ENCODE assay signal across 13 mouse cellular contexts in genomic region chr4:148604141-148604540, GRCm38 (mm10). TPM values are rescaled to one million over a fixed set of nuclear protein-coding genes. Genes with fewer than 3 reads are reported as not detected.
DNase-seq lines count a peak whose midpoint lies in the region; ATAC-seq lines count a peak whose summit lies in the region.
"Had no signal": no experiment of that assay in that cellular context is flagged by ENCODE, and none has a peak within 500 bp of the region (broad histone marks: within the 10 kb centered on the region; RNA-seq: fewer than 3 reads in every experiment).

No protein-coding gene starts in this region.

- no peak overlapping the region for H3K9ac ChIP-seq in liver, embryonic 15.5 days
- no peak overlapping the region for H3K9ac ChIP-seq in liver, embryonic 11.5 days (ENCODE audit: low read depth, low read length)
- no peak overlapping the region for H3K9ac ChIP-seq in stomach, embryonic 16.5 days (ENCODE audit: low read length)
- H3K9ac ChIP-seq: forebrain, embryonic 12.5 days; liver, embryonic 14.5 days had no signal

- 58% methylated on average over 7 of the region's 7 CpGs for WGBS in liver, embryonic 15.5 days (ENCODE audit: insufficient replicate concordance)
- 75% methylated on average over 7 of the region's 7 CpGs for WGBS in liver, embryonic 11.5 days
- WGBS in stomach, embryonic 16.5 days, result 69% methylated on average over 7 of the region's 7 CpGs

- H3K4me3 ChIP-seq in liver, embryonic 15.5 days (replicated peaks), result no peak overlapping the region
- H3K4me3 ChIP-seq in liver, embryonic 11.5 days (ENCODE audit: low read depth, low read length), result no peak overlapping the region
- H3K4me3 ChIP-seq in stomach, embryonic 16.5 days (replicated peaks; ENCODE audit: low read length), result no peak overlapping the region
- H3K4me3 ChIP-seq: forebrain, embryonic 12.5 days; megakaryocyte, embryonic 14.5 days had no signal

- H3K9me3 ChIP-seq in liver, embryonic 15.5 days (replicated peaks), result no peaks in the 10 kb centered on the region
- no peaks in the 10 kb centered on the region for H3K9me3 ChIP-seq in liver, embryonic 11.5 days (ENCODE audit: control insufficient read depth, low read length)
- no peaks in the 10 kb centered on the region; the same call in 1 of the 2 replicates for H3K9me3 ChIP-seq in stomach, embryonic 16.5 days (replicated peaks; ENCODE audit: control insufficient read depth, low read length)
- H3K9me3 ChIP-seq: forebrain, embryonic 12.5 days; megakaryocyte, embryonic 14.5 days had no signal

- H3K4me2 ChIP-seq in liver, embryonic 15.5 days, result 0 out of 2 replicates have a peak overlapping the region, but pooled peaks have one; percentile 49
- no peak overlapping the region for H3K4me2 ChIP-seq in liver, embryonic 11.5 days
- H3K4me2 ChIP-seq in stomach, embryonic 16.5 days (ENCODE audit: low read depth, low read length), result no peak overlapping the region
- H3K4me2 ChIP-seq: forebrain, embryonic 12.5 days; heart, embryonic 11.5 days had no signal

- H3K27ac ChIP-seq in liver, embryonic 15.5 days (replicated peaks), result no peak overlapping the region
- no peak overlapping the region for H3K27ac ChIP-seq in liver, embryonic 11.5 days (ENCODE audit: low read depth, low read length)
- peak overlapping the region; percentile 58; the same call in 1 of the 2 replicates for H3K27ac ChIP-seq in stomach, embryonic 16.5 days (ENCODE audit: low read length)
- H3K27ac ChIP-seq: forebrain, embryonic 12.5 days; kidney, postnatal 0 days; liver, embryonic 14.5 days had no signal

- H3K36me3 ChIP-seq in liver, embryonic 15.5 days (replicated peaks), result 0 out of 2 replicates have a peak, but pooled peaks cover 10% of the 10 kb centered on the region
- H3K36me3 ChIP-seq in liver, embryonic 11.5 days (ENCODE audit: control insufficient read depth, insufficient read depth, low read length), result no peaks in the 10 kb centered on the region
- no peaks in the 10 kb centered on the region for H3K36me3 ChIP-seq in stomach, embryonic 16.5 days (ENCODE audit: control insufficient read depth, insufficient read depth, low read length)

- intact Hi-C loops in left cerebral cortex, postnatal 25 days (cut with DNase I), result no loop called here
- intact Hi-C loops in gastrocnemius, postnatal 14 days (cut with DNase I; ENCODE audit: low total_unique reads), result no loop called here

- peak; percentile 31 for DNase-seq in adrenal gland, postnatal 25 days
- DNase-seq in adrenal gland, adult 8-10 months, result no peak
- no peak for DNase-seq in liver, embryonic 11.5 days (ENCODE audit: low spot score)
- DNase-seq in left cerebral cortex, postnatal 25 days (ENCODE audit: low spot score in 2 of 2), result peak; percentile 67 to 93
- DNase-seq in retina, embryonic 14.5 days (ENCODE audit: low spot score), result no peak
- DNase-seq in gastrocnemius, postnatal 14 days, result no peak

- H3K27me3 ChIP-seq in liver, embryonic 15.5 days, result no peaks in the 10 kb centered on the region
- H3K27me3 ChIP-seq in liver, embryonic 11.5 days (replicated peaks; ENCODE audit: control insufficient read depth, insufficient read depth, low read length), result no peaks in the 10 kb centered on the region
- H3K27me3 ChIP-seq in stomach, embryonic 16.5 days (ENCODE audit: control insufficient read depth, insufficient read depth, low read length), result no peaks in the 10 kb centered on the region
- H3K27me3 ChIP-seq: forebrain, embryonic 12.5 days; megakaryocyte, embryonic 14.5 days had no signal

- ATAC-seq in liver, embryonic 15.5 days (ENCODE audit: insufficient read depth), result no peak
- no peak for ATAC-seq in liver, embryonic 11.5 days (replicated peaks; ENCODE audit: low FRiP score)
- peak; percentile 23; the same call in 1 of the 2 replicates for ATAC-seq in stomach, embryonic 16.5 days (ENCODE audit: insufficient read depth, low FRiP score)

- peaks cover 28% of the 10 kb centered on the region for H3K4me1 ChIP-seq in liver, embryonic 15.5 days (replicated peaks)
- no peaks in the 10 kb centered on the region; the same call in 1 of the 2 replicates for H3K4me1 ChIP-seq in liver, embryonic 11.5 days (replicated peaks; ENCODE audit: control insufficient read depth, insufficient read depth, low read length)
- H3K4me1 ChIP-seq in stomach, embryonic 16.5 days (ENCODE audit: control insufficient read depth, insufficient read depth, low read length), result no peaks in the 10 kb centered on the region
- H3K4me1 ChIP-seq: forebrain, embryonic 12.5 days had no signal

RNA-seq across cellular contexts. Expression of gene Masp2, which starts 1.8 kb away (rescaled TPM):
- total RNA-seq in adrenal gland, postnatal 25 days (2021), result 2.8 and 4.4 TPM in 2 replicates
- total RNA-seq in adrenal gland, adult 8-10 months (2022), result 1 to 10 TPM; 1.5 to 2.6 (median 1.6) TPM
- polyA plus RNA-seq in liver, embryonic 15.5 days (2015; fragmentation: Nextera tagmentation; extraction: Ambion mirVana), result 44.5 and 56.0 TPM in 2 replicates
- 5.0 and 6.8 TPM in 2 replicates for polyA plus RNA-seq in liver, embryonic 11.5 days (2014; fragmentation: Nextera tagmentation; extraction: Ambion mirVana)
- total RNA-seq in left cerebral cortex, postnatal 25 days (2021), result 1 to 10 TPM; 1.8 to 2.4 TPM
- polyA plus RNA-seq in stomach, embryonic 16.5 days (2015; fragmentation: Nextera tagmentation; extraction: Ambion mirVana), result 1.4 and 1.8 TPM in 2 replicates
- under 1 TPM; 0.35 to 0.41 TPM for total RNA-seq in gastrocnemius, postnatal 14 days (2021)
- polyA plus RNA-seq: kidney, postnatal 0 days had no signal

RNA-seq across cellular contexts. Expression of gene Srm, which starts 12.8 kb away (rescaled TPM):
- total RNA-seq in adrenal gland, postnatal 25 days (2021), result 68.3 and 78.6 TPM in 2 replicates
- 10 to 100 TPM; 67.4 to 91.6 (median 76.2) TPM for total RNA-seq in adrenal gland, adult 8-10 months (2022)
- polyA plus RNA-seq in liver, embryonic 15.5 days (2015; fragmentation: Nextera tagmentation; extraction: Ambion mirVana), result 128 and 137 TPM in 2 replicates
- polyA plus RNA-seq in liver, embryonic 11.5 days (2014; fragmentation: Nextera tagmentation; extraction: Ambion mirVana), result 510 and 529 TPM in 2 replicates
- total RNA-seq in left cerebral cortex, postnatal 25 days (2021), result 10 to 100 TPM; 70.5 to 82.3 TPM
- polyA plus RNA-seq in stomach, embryonic 16.5 days (2015; fragmentation: Nextera tagmentation; extraction: Ambion mirVana), result 165 and 166 TPM in 2 replicates
- 10 to 100 TPM; 15.9 to 20.9 TPM for total RNA-seq in gastrocnemius, postnatal 14 days (2021)

RNA-seq across cellular contexts. Expression of gene Tardbp, which starts 22.7 kb away (rescaled TPM):
- total RNA-seq in adrenal gland, postnatal 25 days (2021), result 282 and 318 TPM in 2 replicates
- total RNA-seq in adrenal gland, adult 8-10 months (2022), result 100 to 1,000 TPM; 216 to 285 (median 243) TPM
- 126 and 128 TPM in 2 replicates for polyA plus RNA-seq in liver, embryonic 15.5 days (2015; fragmentation: Nextera tagmentation; extraction: Ambion mirVana)
- polyA plus RNA-seq in liver, embryonic 11.5 days (2014; fragmentation: Nextera tagmentation; extraction: Ambion mirVana), result 226 and 230 TPM in 2 replicates
- 100 to 1,000 TPM; 187 to 201 TPM for total RNA-seq in left cerebral cortex, postnatal 25 days (2021)
- 284 and 286 TPM in 2 replicates for polyA plus RNA-seq in stomach, embryonic 16.5 days (2015; fragmentation: Nextera tagmentation; extraction: Ambion mirVana)
- 100 to 1,000 TPM; 115 TPM for total RNA-seq in gastrocnemius, postnatal 14 days (2021)

RNA-seq across cellular contexts. Expression of gene Gm572, which starts 39.0 kb away (rescaled TPM):
- not detected in 2 replicates for total RNA-seq in adrenal gland, postnatal 25 days (2021)
- total RNA-seq in adrenal gland, adult 8-10 months (2022), result not detected
- polyA plus RNA-seq in liver, embryonic 15.5 days (2015; fragmentation: Nextera tagmentation; extraction: Ambion mirVana), result not detected in 2 replicates
- not detected in 2 replicates for polyA plus RNA-seq in liver, embryonic 11.5 days (2014; fragmentation: Nextera tagmentation; extraction: Ambion mirVana)
- not detected for total RNA-seq in left cerebral cortex, postnatal 25 days (2021)
- 0.09 TPM in 1 of 2 replicates, not detected in the other for polyA plus RNA-seq in stomach, embryonic 16.5 days (2015; fragmentation: Nextera tagmentation; extraction: Ambion mirVana)
- total RNA-seq in gastrocnemius, postnatal 14 days (2021), result 1 to 10 TPM; 6.9 to 7.7 TPM
- polyA plus RNA-seq: forebrain, embryonic 12.5 days; kidney, postnatal 0 days; liver, embryonic 14.5 days had no signal

RNA-seq across cellular contexts. Expression of gene Exosc10, which starts 45.9 kb away (rescaled TPM):
- total RNA-seq in adrenal gland, postnatal 25 days (2021), result 54.7 and 55.2 TPM in 2 replicates
- 10 to 100 TPM; 42.4 to 58.8 (median 51.5) TPM for total RNA-seq in adrenal gland, adult 8-10 months (2022)
- polyA plus RNA-seq in liver, embryonic 15.5 days (2015; fragmentation: Nextera tagmentation; extraction: Ambion mirVana), result 31.9 and 34.1 TPM in 2 replicates
- 92.4 and 98.2 TPM in 2 replicates for polyA plus RNA-seq in liver, embryonic 11.5 days (2014; fragmentation: Nextera tagmentation; extraction: Ambion mirVana)
- 10 to 100 TPM; 44.3 to 47.1 TPM for total RNA-seq in left cerebral cortex, postnatal 25 days (2021)
- 76.3 and 77.1 TPM in 2 replicates for polyA plus RNA-seq in stomach, embryonic 16.5 days (2015; fragmentation: Nextera tagmentation; extraction: Ambion mirVana)
- total RNA-seq in gastrocnemius, postnatal 14 days (2021), result 10 to 100 TPM; 20.0 to 23.0 TPM

Comparison
In these comparisons a context has a peak if more than half of its experiments do, and no peak if none do; other contexts are left out.
1. DNase-seq: peak in adrenal gland, postnatal 25 days (single experiment) and left cerebral cortex, postnatal 25 days (2 of 2); none in adrenal gland, adult 8-10 months (single experiment), liver, embryonic 11.5 days (single experiment), retina, embryonic 14.5 days (single experiment) and gastrocnemius, postnatal 14 days (single experiment).